Mouse (Mus musculus) cortical plate, adult 2 months (tissue): ENCODE data around the gene Prox1.

Experiments used
- CTCF ChIP-seq: fragments of 200-500 bp; IDR thresholded peaks from 2 replicates; pipeline ENCODE4 v1.5.1; 2011; ENCODE audit warnings: mild to moderate bottlenecking, control low read depth, low read length; ENCODE audit not compliant: insufficient read depth; ENCODE audit errors: extremely low read depth
- POLR2A ChIP-seq: fragments of 200-500 bp; IDR thresholded peaks from 2 replicates; pipeline ENCODE4 v1.6.1; 2011; ENCODE audit warnings: mild to moderate bottlenecking, low read length, control low read depth; ENCODE audit not compliant: insufficient read depth; ENCODE audit errors: extremely low read depth

GRCm38 (mm10) chr1:190140519-190140918 lies 30.0 kb downstream of the Prox1 start:
- no peak for TF ChIP-seq CTCF
- no peak for TF ChIP-seq POLR2A
